Mouse (Mus musculus) spleen, postnatal 36 days (tissue): Measurements from ENCODE around the gene B3gntl1.

ENCODE experiments used
- DNase-seq, 2 experiments: peaks; one replicate each; pipeline ENCODE4 v3.0.0; 2022; ENCODE audit warnings: low spot score in 2 of 2, mixed read lengths in 1 of 2

Gene B3gntl1

GRCm38 (mm10) chr11:121649900-121650299 is 23.1 kb downstream of the B3gntl1 start:
- no peak for DNase-seq

GRCm38 (mm10) chr11:121648166-121648565 is 24.8 kb downstream of the B3gntl1 start:
- DNase-seq: no peak

DNA sequence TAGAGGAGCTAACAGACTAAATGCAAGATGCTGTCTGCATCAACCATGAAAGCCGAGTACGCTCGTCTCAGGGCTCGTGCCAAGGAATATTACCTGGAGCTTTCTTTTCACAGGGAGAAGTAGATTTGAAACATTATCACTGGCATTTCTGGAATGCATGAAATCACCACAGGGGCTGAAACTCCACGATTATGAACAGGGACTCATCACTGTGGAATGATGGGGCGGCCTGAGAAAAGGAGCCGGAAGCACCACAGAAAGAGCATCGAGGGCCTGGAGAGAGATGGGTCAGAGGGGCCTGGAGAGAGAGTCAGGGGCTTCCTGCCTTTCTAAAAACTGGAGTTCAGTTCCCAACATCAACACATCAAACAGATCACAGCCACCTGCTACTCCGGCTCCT is 25.6 kb downstream of the B3gntl1 start:
- DNase-seq: no peak

DNA sequence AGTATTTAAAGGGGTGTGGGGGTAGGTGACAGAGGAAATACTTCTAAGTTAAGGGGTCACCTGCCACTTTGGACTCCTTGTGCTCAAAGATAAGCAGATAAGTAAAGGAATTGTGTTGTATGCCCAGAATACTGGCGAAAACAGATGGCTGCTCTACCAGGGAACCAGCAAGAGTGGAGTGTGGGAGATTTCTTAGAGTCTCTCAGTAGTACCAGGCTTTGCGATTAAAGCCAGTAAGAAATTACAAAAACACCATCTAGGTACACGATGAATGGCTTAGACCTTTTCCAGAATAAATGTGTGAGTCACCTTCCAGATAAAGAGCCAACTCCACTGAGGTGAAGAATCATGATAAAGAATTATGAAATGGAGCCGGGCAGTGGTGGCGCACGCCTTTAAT is 27.6 kb downstream of the B3gntl1 start:
- DNase-seq: no peak

DNA sequence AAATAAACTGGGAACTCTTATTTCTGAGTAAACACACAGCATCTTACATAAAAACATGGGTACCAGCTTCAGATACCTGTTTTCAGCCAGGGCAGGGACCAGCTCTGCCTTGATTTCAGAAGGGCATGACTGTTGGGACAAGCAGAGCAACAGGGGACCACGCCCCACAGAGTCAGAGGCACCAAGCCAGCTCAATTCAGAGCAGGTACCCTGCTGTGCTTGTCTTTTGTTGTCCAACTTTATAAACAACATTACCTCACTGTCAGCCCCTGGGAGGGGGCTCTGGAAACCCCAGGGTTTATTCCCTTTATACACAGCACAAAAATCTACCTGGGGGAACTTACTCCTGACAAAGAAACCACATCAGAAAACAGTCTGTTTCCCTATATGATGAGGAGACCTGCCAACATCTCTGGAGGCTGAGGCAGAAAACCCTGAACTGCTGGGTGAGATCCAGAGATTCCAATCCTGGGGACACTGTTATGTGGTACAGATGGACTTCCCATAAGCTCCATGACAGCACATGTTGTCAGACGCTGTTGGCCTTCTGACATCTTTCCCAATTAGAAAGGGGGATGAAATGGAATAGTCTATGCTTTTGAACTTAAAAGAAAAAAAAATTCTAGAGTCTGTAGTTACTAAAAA is 31.3 kb downstream of the B3gntl1 start:
- DNase-seq: no peak

DNA sequence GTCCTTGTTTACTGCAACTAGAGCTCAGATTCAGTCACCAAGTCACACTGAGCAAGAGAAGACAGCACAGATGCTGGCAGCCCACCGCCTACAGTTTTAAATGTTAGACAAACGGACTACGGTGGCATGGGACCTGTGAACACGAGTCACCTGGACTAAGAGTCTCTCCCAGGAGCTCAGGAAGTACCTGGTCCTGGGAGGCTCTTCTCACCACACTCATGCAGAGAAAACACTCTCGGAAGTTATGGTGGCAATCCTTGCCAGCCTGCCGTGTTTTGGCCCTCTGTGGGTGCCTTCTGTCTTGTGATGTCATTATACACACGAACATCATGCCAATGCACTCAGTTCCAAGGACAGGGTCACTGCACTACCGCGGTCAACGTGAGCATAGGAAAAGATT is 36.3 kb downstream of the B3gntl1 start:
- DNase-seq: no peak

DNA sequence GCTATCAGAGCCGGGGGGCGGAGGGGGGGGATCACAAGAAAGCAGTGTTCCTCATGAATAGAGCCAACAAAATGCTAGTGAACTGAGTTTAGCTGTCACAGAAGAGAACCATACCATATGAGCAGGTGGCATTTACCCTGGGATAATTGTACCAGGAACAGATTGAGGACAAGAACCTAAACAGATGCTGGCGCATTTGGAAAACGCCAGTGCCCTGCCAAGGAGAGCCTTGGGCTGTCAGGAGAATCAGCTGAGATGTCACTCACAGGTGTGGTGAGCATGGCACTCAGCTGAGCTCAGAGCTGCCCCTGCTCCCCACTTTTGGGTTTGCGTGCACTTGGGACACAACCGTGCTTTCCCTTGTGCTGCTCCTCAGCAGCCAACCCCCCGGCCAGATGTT is 41.5 kb downstream of the B3gntl1 start:
- no peak for DNase-seq

DNA sequence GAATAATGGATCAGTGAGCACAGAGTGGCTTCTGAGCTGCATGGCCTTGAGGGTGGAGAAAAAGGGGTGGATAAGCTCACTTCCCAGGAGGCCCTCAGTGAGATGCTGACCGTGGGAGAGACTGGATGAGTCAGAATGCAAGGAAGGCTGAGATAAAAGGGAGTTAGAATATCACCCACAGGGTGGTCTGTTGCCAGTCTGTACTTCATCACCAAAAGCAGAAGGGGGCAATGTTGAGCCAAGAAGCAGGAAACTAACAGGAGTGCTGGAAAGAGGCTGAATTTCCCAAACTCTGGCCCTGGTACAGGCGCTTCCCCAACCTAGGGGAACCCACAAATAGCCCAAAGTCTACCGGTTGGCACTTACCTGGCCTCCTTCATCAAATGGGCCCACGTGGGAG is 42.5 kb downstream of the B3gntl1 start:
- DNase-seq: no peak

DNA sequence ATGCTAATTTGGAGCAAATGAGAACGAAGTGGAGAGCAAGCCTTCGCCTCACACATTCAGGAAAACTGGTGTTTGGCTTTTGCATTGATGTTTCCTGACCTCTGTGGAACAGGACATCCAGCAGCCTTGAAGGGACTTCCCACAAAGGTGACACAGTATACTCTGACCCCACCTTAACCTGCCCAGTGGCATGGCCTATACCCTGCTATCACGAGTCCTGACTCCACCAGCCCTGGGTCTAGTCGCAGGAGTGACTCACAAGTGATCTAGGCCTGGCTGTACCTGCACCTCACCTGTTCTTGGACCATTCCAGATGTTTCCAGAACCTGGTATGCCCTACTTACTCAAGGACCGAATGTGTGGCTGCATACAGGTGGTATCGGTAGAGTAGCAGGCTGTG is 43.4 kb downstream of the B3gntl1 start:
- no peak for DNase-seq

DNA sequence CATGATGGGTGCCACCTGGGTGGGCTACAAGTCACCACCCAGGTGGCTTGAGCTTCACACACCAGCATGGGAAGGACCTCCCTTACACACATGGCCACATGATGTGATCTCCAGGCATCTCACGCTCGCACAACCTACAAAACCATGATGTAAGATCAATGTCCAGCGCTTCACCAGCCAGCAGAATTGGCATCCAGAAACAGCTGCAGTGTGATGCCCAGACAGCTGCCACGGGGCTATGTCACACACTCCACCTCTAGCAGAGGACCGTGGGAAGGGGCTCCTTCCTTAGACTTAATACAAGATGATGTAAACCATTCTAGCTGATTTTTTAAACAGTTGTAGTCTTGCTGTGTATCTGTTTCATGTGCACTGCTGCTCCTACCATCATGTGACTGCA is 45.4 kb downstream of the B3gntl1 start:
- no peak for DNase-seq

DNA sequence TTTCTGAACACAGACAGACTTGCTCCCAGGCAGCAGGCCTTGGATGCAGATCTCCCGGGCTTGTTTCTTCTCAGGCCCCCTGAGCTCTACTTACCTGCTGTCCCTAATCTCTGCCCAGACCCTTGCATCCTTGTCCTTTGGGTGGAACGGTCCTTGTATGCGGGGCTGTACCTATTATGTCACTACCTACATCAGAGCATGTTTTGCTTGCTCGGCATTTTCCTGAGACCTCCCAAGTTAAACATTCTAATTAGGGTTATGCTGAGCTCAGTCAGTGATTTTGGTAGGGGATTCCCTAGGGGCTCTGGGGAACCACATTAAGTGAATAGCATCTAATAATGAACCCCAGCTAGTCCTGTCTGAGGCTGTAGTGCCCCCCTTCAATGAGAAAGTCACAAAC is 47.9 kb downstream of the B3gntl1 start:
- DNase-seq: no peak

DNA sequence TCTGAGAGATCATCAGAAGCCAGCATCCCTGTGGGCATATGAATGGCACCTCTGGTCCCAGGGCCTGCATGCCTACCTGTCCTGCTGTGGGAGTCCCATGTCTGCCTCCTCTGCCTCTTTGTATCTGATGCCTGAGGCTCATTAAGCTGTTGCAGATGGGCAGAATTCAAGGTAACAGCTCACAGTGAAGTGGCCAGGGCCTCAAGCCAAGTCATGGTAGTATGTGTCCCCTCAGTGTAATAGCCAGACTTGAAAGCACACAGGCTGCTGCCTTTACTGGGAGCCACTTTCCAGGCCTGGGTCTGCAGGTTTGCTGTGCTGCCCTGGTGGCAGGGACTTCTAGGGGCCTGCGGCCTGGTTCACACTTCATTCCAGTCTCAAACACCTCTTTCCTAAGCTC is 55.6 kb downstream of the B3gntl1 start:
- no peak for DNase-seq

- DNase-seq: no peak
Measured at GRCm38 (mm10) chr11:121616501-121616900, 56.5 kb downstream of the B3gntl1 start.

DNA sequence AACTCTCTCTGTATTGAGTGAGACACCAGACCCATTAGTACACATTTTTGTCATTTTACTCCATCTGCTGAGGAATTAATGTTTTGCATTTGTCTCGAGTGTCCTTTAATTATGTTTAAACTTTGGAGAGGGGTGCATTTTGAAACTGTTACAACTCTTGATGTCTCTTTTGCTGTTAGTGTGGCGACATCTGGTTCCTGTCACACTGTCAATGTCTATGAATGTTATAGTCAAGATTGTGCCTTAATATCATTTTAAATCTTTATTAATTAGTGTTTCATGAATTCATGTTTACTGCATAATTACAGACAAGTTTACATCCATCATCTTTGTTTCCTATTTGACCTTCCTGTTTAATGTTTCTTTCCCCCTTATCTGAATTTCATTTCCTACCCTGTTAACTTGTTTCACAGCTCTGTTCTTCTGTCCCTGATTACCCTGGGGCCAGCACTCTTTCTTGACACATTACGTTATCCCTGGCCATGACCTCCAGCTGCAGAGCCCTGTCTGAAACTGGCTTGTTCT is 56.9 kb downstream of the B3gntl1 start:
- DNase-seq: no peak

DNA sequence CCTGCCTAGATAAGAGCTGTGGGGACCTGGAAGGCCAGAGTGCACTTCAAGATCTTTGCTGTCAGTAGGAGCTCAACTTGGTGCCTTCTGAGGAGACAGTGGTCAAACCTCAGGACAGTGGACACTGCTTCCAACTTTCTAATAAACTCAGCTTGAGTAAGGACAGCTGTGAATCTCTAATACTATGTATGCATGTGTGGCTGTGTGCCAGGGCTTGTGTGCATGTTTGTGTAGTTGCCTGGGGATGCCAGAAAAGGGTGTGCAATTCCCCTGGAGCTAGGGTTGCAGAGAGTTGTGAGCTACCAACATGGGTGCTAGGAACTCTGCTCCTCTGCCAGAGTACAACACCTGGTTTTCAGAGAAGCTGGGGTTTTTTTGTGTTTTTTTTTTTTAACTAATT is 62.0 kb downstream of the B3gntl1 start:
- DNase-seq: no peak

DNA sequence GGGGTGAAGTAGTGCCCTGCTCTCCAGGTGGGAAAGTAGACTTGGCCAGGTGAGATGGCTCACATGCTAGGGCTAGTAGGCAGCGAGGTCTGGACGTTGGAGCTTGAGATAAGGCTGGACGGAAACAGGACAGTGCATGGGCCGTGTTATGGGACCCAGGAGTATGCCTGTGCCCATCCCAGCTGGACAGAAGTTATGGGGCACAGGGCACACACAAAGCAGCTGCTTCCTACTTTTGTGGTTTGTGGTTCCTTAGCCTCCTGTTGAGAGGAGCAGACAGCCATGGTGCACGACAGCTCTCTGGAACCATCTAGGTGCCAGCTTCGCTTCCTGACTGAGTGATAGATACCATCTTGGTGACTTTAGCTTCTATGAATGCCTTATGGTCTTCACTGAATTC is 67.3 kb downstream of the B3gntl1 start:
- DNase-seq: no peak

DNA sequence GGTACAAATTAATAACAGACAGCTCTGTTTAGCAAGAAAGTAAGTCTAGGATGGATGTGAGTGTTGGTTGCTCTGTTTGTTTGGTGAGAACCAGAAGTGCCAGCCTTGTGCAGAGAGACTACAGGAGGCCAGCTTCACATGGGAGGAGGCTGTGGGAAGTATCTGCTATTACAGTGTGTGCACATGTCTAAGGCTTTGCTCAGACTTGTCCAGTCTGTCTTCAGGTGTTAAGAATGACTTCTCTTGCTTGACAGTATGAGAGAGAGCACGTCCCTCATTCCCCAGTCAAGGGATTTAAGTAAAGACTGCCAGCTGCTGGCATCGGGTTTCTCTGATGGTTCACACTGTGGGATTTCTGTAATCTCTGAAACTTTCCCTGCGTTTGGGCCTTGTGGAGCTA is 71.5 kb downstream of the B3gntl1 start:
- DNase-seq: no peak

- DNase-seq: no peak
Measured at GRCm38 (mm10) chr11:121597254-121597653, 75.7 kb downstream of the B3gntl1 start.

DNA sequence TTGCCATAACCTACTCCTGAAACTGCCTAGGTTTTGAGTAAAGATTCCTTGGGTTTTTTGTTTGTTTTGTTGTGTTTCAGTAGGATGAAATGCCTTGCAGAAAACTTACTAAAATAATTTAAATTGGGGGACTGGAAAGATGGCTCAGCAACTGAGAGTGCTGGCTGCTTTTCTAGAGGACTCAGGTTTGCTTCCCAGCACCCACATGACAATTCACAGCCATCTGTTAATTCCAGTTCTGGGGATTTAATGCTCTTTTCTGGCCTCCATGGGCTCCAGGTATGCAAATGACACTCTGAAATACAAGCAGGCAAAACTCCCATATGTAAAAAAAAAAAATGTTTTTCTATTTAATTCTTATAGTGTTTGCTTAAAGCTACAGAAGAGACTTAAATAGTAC is 91.1 kb downstream of the B3gntl1 start:
- DNase-seq: no peak
